Mouse (Mus musculus) testis, adult 2 months (tissue): ENCODE measurements around the gene Tle4. TPM values are rescaled to one million over a fixed set of nuclear protein-coding genes. Genes with fewer than 3 reads are reported as not detected.

ENCODE experiments used
- H3K27ac ChIP-seq: fragments of 200-500 bp; 2 replicates; pipeline ENCODE4 v1.5.1; 2012; ENCODE audit warnings: low read depth, low read length; ENCODE audit not compliant: control insufficient read depth, insufficient read depth
- H3K27me3 ChIP-seq: fragments of 200-500 bp; 2 replicates; pipeline ENCODE4 v1.6.1; 2012; ENCODE audit warnings: mild to moderate bottlenecking, low read length, moderate library complexity; ENCODE audit not compliant: control insufficient read depth, insufficient read depth
- H3K36me3 ChIP-seq: fragments of 200-500 bp; 2 replicates; pipeline ENCODE4 v1.6.1; 2012; ENCODE audit warnings: mild to moderate bottlenecking, low read length; ENCODE audit not compliant: control insufficient read depth, insufficient read depth
- H3K4me1 ChIP-seq: fragments of 200-500 bp; 2 replicates; pipeline ENCODE4 v1.6.1; 2012; ENCODE audit warnings: low read length; ENCODE audit not compliant: control insufficient read depth, insufficient read depth
- H3K4me3 ChIP-seq: fragments of 200-500 bp; 2 replicates; pipeline ENCODE4 v1.5.1; 2012; ENCODE audit warnings: low read depth, mild to moderate bottlenecking, low read length, moderate library complexity, mixed read lengths; ENCODE audit not compliant: control insufficient read depth
- CTCF ChIP-seq: fragments of 200-500 bp; IDR thresholded peaks from 2 replicates; pipeline ENCODE4 v1.5.1; 2012; ENCODE audit warnings: low read depth, mild to moderate bottlenecking, inconsistent platforms, low read length, moderate library complexity; ENCODE audit not compliant: control insufficient read depth, insufficient read depth, insufficient replicate concordance
- POLR2A ChIP-seq: fragments of 200-500 bp; IDR thresholded peaks from 2 replicates; pipeline ENCODE4 v1.6.1; 2012; ENCODE audit warnings: low read depth, mild to moderate bottlenecking, inconsistent platforms, low read length, moderate library complexity; ENCODE audit not compliant: control insufficient read depth
- polyA plus RNA-seq: library from polyadenylated mRNA; depleted of rRNA; stranded (reverse); fragments of >200 nt; gene quantifications from 2 replicates; pipeline ENCODE4 v1.2.3, GENCODE M21; 2012

Tle4 gene
- polyA plus RNA-seq, 1 experiment, result 4.3 TPM

- Histone ChIP-seq H3K27me3 (no peaks in the 10 kb centered on the region), H3K4me3 (no peak overlapping the region), H3K4me1 (no peaks in the 10 kb centered on the region), H3K36me3 (no peaks in the 10 kb centered on the region), H3K27ac (no peak overlapping the region)
- no peak for TF ChIP-seq CTCF
- no peak for TF ChIP-seq POLR2A
Measured at GRCm38 (mm10) chr19:14505885-14506548, 91.8 kb downstream of the Tle4 start.

DNA sequence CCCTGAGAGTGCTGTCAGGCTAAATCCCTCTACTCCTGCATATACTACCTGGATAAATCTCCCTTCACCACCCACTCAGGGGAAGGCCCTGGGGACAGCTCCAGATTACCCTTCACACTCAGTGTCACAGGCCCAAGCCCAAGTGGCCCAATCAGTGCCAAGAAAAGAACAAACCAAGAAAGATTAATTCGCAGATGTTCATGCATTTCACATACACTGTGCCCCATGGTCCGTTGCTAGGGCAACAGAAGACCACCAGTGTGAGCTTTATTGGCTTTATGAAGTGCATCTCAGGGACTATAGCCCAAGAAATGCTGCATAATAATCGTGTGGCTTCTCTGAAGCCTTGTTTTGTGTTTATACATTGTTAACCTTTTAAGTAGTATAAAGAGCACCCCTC is 92.5 kb downstream of the Tle4 start:
- Histone ChIP-seq H3K27ac (no peak overlapping the region), H3K4me1 (no peaks in the 10 kb centered on the region), H3K36me3 (no peaks in the 10 kb centered on the region), H3K27me3 (no peaks in the 10 kb centered on the region), H3K4me3 (no peak overlapping the region)
- TF ChIP-seq CTCF (no peak), POLR2A (no peak)

GRCm38 (mm10) chr19:14503862-14504261 is 94.0 kb downstream of the Tle4 start:
- H3K36me3 ChIP-seq, result no peaks in the 10 kb centered on the region

DNA sequence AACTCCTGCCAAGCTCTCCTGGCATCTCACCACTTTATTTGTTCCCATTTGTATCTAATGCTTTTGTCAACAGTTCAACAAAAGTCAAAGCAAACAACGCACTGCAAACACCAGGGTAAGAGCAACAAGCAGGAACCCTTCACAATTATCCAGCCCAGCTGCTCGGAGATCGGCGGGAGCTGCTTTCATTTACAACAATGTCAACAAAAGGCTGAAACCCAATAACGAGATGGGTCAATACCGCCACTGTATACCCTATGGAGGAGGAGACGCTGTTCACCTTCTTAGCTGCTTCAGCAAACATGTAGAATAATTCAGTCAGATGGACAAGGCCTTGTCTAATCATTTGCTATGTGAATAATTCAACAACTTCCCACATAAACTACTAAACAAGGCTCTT is 95.6 kb downstream of the Tle4 start:
- H3K36me3 ChIP-seq, result no peaks in the 10 kb centered on the region
- no peaks in the 10 kb centered on the region for H3K27me3 ChIP-seq
- H3K27ac ChIP-seq, result no peak overlapping the region
- no peak overlapping the region for H3K4me3 ChIP-seq
- H3K4me1 ChIP-seq, result no peaks in the 10 kb centered on the region
- TF ChIP-seq POLR2A, result no peak

More at GRCm38 (mm10) chr19:14503862-14504261, 94.0 kb downstream of the Tle4 start:
- Histone ChIP-seq H3K27ac (no peak overlapping the region), H3K4me1 (no peaks in the 10 kb centered on the region), H3K4me3 (no peak overlapping the region), H3K27me3 (no peaks in the 10 kb centered on the region)
- TF ChIP-seq CTCF (no peak), POLR2A (no peak)

GRCm38 (mm10) chr19:14499835-14500425 is 97.9 kb downstream of the Tle4 start:
- Histone ChIP-seq H3K27me3 (no peaks in the 10 kb centered on the region), H3K4me3 (no peak overlapping the region), H3K4me1 (no peaks in the 10 kb centered on the region), H3K27ac (no peak overlapping the region), H3K36me3 (no peaks in the 10 kb centered on the region)
- TF ChIP-seq POLR2A (no peak), CTCF (no peak)

- no peaks in the 10 kb centered on the region for H3K27me3 ChIP-seq
- no peak overlapping the region for H3K27ac ChIP-seq
- H3K4me3 ChIP-seq, result no peak overlapping the region
- no peaks in the 10 kb centered on the region for H3K36me3 ChIP-seq
- TF ChIP-seq CTCF (no peak), POLR2A (no peak)
- H3K4me1 ChIP-seq, result no peaks in the 10 kb centered on the region
Measured at GRCm38 (mm10) chr19:14493047-14493446, 104.8 kb downstream of the Tle4 start.

GRCm38 (mm10) chr19:14487180-14487579 is 110.7 kb downstream of the Tle4 start:
- no peaks in the 10 kb centered on the region for H3K27me3 ChIP-seq
- H3K4me1 ChIP-seq, result no peaks in the 10 kb centered on the region
- H3K36me3 ChIP-seq, result no peaks in the 10 kb centered on the region
- no peak overlapping the region for H3K27ac ChIP-seq
- TF ChIP-seq CTCF (no peak), POLR2A (no peak)
- no peak overlapping the region for H3K4me3 ChIP-seq
